Mouse (Mus musculus) ovary, adult 10 weeks (tissue): ENCODE measurements around the gene Kcnk12. TPM values are rescaled to one million over a fixed set of nuclear protein-coding genes. Genes with fewer than 3 reads are reported as not detected.

Experiments used
- polyA plus RNA-seq: library from polyadenylated mRNA; stranded (reverse); fragments of 350-450 nt; fragmentation: Illumina TruSeq; extraction: RNeasy Lipid Tissue Mini Kit (QIAGEN cat#74804); gene quantifications from one replicate; pipeline ENCODE4 v1.2.3, GENCODE M21; 2014

Kcnk12 gene
- polyA plus RNA-seq: not detected

GRCm38 (mm10) chr17:87797688-87798291 lies at the start of gene Kcnk12:
Gene Kcnk12 (minus strand): TSS chr17:87797994.

Other genes with a start within 250 kb of the Kcnk12 start
- gene Epcam, start 162.0 kb downstream of the Kcnk12 start, polyA plus RNA-seq: 40.3 TPM
- 64.6 TPM for gene Msh2, start 125.7 kb downstream of the Kcnk12 start, polyA plus RNA-seq
- gene Rpl36-ps4, start 123.0 kb upstream of the Kcnk12 start, polyA plus RNA-seq: not detected
- 44.3 TPM for gene Msh6, start 177.1 kb upstream of the Kcnk12 start, polyA plus RNA-seq